Mouse (Mus musculus) C2C12 (cell line): ENCODE data around the gene Ift81. TPM values are rescaled to one million over a fixed set of nuclear protein-coding genes. Genes with fewer than 3 reads are reported as not detected.
"Not testable (repeated sequence)": the region's sequence is repeated elsewhere in the genome, so short reads cannot be mapped to it uniquely, and the experiment has no call there.

Experiments
- H3K27me3 ChIP-seq: one replicate; pipeline ENCODE4 v1.6.1; 2011; ENCODE audit not compliant: control insufficient read depth, insufficient read depth, insufficient read length
- H3K36me3 ChIP-seq: one replicate; pipeline ENCODE4 v1.6.1; 2011; ENCODE audit not compliant: control insufficient read depth, insufficient read depth
- H3K4me3 ChIP-seq: one replicate; pipeline ENCODE4 v1.5.1; 2011; ENCODE audit warnings: mild to moderate bottlenecking, control low read depth; ENCODE audit not compliant: poor library complexity, insufficient read depth, severe bottlenecking
- H3K79me2 ChIP-seq: one replicate; pipeline ENCODE4 v1.6.1; 2011; ENCODE audit not compliant: control insufficient read depth, insufficient read depth
- H3K79me3 ChIP-seq: one replicate; pipeline ENCODE4 v1.6.1; 2011; ENCODE audit warnings: low read depth, control low read depth
- H3ac ChIP-seq: one replicate; pipeline ENCODE3; 2011; ENCODE audit warnings: low read depth; ENCODE audit not compliant: control insufficient read depth, insufficient read length
- CEBPB ChIP-seq: IDR thresholded peaks from one replicate; pipeline ENCODE4 v1.6.1; 2011; ENCODE audit warnings: low read depth, mild to moderate bottlenecking, control low read depth, moderate library complexity
- CTCF ChIP-seq: IDR thresholded peaks from one replicate; pipeline ENCODE4 v1.5.1; 2011; ENCODE audit not compliant: control insufficient read depth, insufficient read depth, insufficient read length
- FOSL1 ChIP-seq: IDR thresholded peaks from one replicate; pipeline ENCODE4 v1.8.0; 2011; ENCODE audit warnings: mild to moderate bottlenecking, low read length; ENCODE audit not compliant: poor library complexity, insufficient read depth, severe bottlenecking
- MAX ChIP-seq: IDR thresholded peaks from one replicate; pipeline ENCODE4 v1.6.1; 2011; ENCODE audit warnings: mild to moderate bottlenecking, control low read depth
- MYOD1 ChIP-seq: IDR thresholded peaks from one replicate; pipeline ENCODE4 v1.6.1; 2011; ENCODE audit warnings: low read depth; ENCODE audit not compliant: control insufficient read depth, insufficient read length
- MYOG ChIP-seq: IDR thresholded peaks from one replicate; pipeline ENCODE4 v1.6.1; 2011; ENCODE audit not compliant: control insufficient read depth, insufficient read length; ENCODE audit errors: extremely low read depth
- USF1 ChIP-seq: IDR thresholded peaks from one replicate; pipeline ENCODE4 v1.6.1; 2011; ENCODE audit warnings: low read depth, mild to moderate bottlenecking, control low read depth, moderate library complexity
- polyA plus RNA-seq: library from polyadenylated mRNA; unstranded; fragments of >200 nt; fragmentation: generic; extraction: Trizol; gene quantifications from one replicate; pipeline ENCODE4 v1.2.1, GENCODE M21; 2012; ENCODE audit warnings: missing spikeins

Gene Ift81
- polyA plus RNA-seq, 1 experiment, result 3.5 TPM

- no peaks in the 10 kb centered on the region for H3K36me3 ChIP-seq
- H3K4me3 ChIP-seq, result no peak overlapping the region
- H3K79me3 ChIP-seq, result no peaks in the 10 kb centered on the region
- TF ChIP-seq FOSL1, result no peak
- TF ChIP-seq MYOG, result no peak
- TF ChIP-seq CTCF, result no peak
- TF ChIP-seq USF1, result no peak
- TF ChIP-seq MYOD1, result no peak
- no peak for TF ChIP-seq CEBPB
- TF ChIP-seq MAX, result no peak
- H3ac ChIP-seq, result no peak overlapping the region
- no peaks in the 10 kb centered on the region for H3K79me2 ChIP-seq
- no peaks in the 10 kb centered on the region for H3K27me3 ChIP-seq
Observed at GRCm38 (mm10) chr5:122652506-122652905, 38.2 kb upstream of the Ift81 start.

- Histone ChIP-seq H3K36me3 (no peaks in the 10 kb centered on the region), H3K79me2 (no peaks in the 10 kb centered on the region), H3K79me3 (no peaks in the 10 kb centered on the region), H3K4me3 (no peak overlapping the region), H3ac (no peak overlapping the region), H3K27me3 (no peaks in the 10 kb centered on the region)
- TF ChIP-seq MYOD1, result no peak
- TF ChIP-seq CTCF, result no peak
- TF ChIP-seq USF1, result no peak
- no peak for TF ChIP-seq MYOG
- TF ChIP-seq MAX, result no peak
- no peak for TF ChIP-seq CEBPB
- no peak for TF ChIP-seq FOSL1
Observed at GRCm38 (mm10) chr5:122650100-122650499, 35.8 kb upstream of the Ift81 start.

GRCm38 (mm10) chr5:122649264-122649663 is 34.9 kb upstream of the Ift81 start:
- Histone ChIP-seq H3K79me2 (no peaks in the 10 kb centered on the region), H3K79me3 (no peaks in the 10 kb centered on the region), H3K36me3 (no peaks in the 10 kb centered on the region), H3ac (no peak overlapping the region), H3K4me3 (no peak overlapping the region), H3K27me3 (no peaks in the 10 kb centered on the region)
- no peak for TF ChIP-seq CTCF
- no peak for TF ChIP-seq FOSL1
- no peak for TF ChIP-seq MYOD1
- TF ChIP-seq USF1, result no peak
- no peak for TF ChIP-seq CEBPB
- TF ChIP-seq MYOG, result no peak
- TF ChIP-seq MAX, result no peak

DNA sequence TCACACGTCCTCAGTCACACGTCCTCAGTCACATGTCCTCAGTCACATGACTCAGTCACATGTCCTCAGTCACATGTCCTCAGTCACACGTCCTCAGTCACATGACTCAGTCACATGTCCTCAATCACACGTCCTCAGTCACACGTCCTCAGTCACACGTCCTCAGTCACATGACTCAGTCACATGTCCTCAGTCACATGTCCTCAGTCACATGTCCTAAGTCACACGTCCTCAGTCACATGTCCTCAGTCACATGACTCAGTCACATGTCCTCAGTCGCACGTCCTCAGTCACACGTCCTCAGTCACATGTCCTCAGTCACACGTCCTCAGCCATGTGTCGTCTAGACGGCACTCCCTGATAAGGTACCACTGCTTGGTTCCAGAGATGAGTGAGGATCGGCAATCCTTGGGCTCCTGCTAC is 33.6 kb upstream of the Ift81 start:
- not testable (repeated sequence) for H3K79me3 ChIP-seq, H3K79me2 ChIP-seq, H3ac ChIP-seq, H3K27me3 ChIP-seq, H3K36me3 ChIP-seq, H3K4me3 ChIP-seq
- TF ChIP-seq USF1, result peak; percentile 84

DNA sequence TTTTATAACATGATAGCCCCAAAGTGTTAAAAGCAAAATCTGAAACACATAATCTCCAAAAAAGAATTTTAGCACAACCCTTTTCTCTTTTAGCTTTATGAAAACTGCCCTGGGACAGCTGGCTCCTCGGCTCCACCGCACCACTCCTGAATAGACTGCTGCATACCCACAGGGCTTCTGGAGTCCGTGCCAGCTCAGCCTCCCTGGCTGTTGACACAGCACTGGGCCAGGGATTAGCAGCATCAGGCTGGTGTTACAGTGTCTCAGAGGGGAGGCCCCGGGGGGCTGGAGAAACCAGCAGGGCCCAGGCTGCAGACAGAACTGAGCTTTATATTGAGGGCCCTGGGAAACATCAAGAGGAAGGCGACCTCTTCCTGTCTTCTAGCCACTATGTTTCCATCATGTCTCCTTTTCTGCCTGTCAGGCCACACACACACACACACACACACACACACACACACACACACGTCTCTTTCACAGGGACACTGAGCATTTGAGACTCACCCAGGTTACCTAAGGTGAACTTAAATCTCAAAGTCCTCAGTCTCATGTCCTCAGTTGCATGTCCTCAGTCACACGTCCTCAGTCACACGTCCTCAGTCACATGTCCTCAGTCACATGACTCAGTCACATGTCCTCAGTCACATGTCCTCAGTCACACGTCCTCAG is 33.1 kb upstream of the Ift81 start:
- no peaks in the 10 kb centered on the region for H3K79me2 ChIP-seq
- no peaks in the 10 kb centered on the region for H3K27me3 ChIP-seq
- H3K79me3 ChIP-seq, result no peaks in the 10 kb centered on the region
- H3ac ChIP-seq, result no peak overlapping the region
- H3K36me3 ChIP-seq, result no peaks in the 10 kb centered on the region
- H3K4me3 ChIP-seq, result no peak overlapping the region
- TF ChIP-seq MYOD1 (no peak), MYOG (no peak), CTCF (no peak), USF1 (no peak), CEBPB (no peak), MAX (no peak), FOSL1 (no peak)

DNA sequence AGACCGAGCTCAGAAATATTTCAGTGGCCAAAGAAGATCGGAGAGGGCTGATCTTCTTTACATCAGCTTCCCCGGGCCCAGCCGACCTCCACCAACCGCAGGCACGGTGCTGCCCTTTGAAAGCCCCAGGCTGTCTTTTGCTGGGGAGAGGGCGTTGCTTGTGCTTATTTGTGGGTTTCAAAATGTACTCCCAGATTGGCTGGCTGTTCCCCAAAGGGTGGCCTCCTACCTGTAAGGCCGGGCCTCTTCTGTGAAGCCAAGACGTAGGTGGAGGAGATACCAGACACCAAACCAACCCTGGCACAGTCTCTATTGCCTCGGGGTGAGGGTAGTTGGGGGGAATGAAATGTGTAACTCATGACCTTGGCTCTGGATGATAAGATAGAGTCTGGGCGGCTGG is 31.7 kb upstream of the Ift81 start:
- no peaks in the 10 kb centered on the region for H3K79me3 ChIP-seq
- no peak overlapping the region for H3ac ChIP-seq
- H3K79me2 ChIP-seq, result no peaks in the 10 kb centered on the region
- TF ChIP-seq MAX (no peak), USF1 (no peak)
- no peaks in the 10 kb centered on the region for H3K36me3 ChIP-seq
- no peak overlapping the region for H3K4me3 ChIP-seq
- H3K27me3 ChIP-seq, result no peaks in the 10 kb centered on the region
